ENCODE assay signal across 8 mouse cellular contexts in genomic region chr14:56864641-56865040, GRCm38 (mm10). TPM values are rescaled to one million over a fixed set of nuclear protein-coding genes. Genes with fewer than 3 reads are reported as not detected.
A peak's percentile ranks its signal among the peaks of the same experiment; 100 is the strongest.
DNase-seq lines count a peak whose midpoint lies in the region; ATAC-seq and TF ChIP-seq lines count a peak whose summit lies in the region.

No protein-coding gene starts in this region.

- ATAC-seq in heart, postnatal 0 days (ENCODE audit: insufficient read depth, low read depth), result no peak
- no peak for ATAC-seq in embryonic facial prominence, embryonic 14.5 days (ENCODE audit: low read depth)
- ATAC-seq in intestine, postnatal 0 days, result no peak

- H3K27ac ChIP-seq in heart, postnatal 0 days (ENCODE audit: low read depth), result no peak overlapping the region
- H3K27ac ChIP-seq in embryonic facial prominence, embryonic 14.5 days (replicated peaks; ENCODE audit: low read depth, low read length), result no peak overlapping the region
- H3K27ac ChIP-seq in intestine, postnatal 0 days (ENCODE audit: low read depth, low read length), result no peak overlapping the region

- no peak for TF ChIP-seq CTCF in heart, postnatal 0 days (IDR thresholded peaks at IDR 0.05; ENCODE audit: low read depth)
- no peak for TF ChIP-seq CTCF in intestine, postnatal 0 days (IDR thresholded peaks at IDR 0.05; ENCODE audit: low read depth)

- H3K36me3 ChIP-seq in heart, postnatal 0 days (replicated peaks; ENCODE audit: control insufficient read depth, insufficient read depth, low read length), result no peaks in the 10 kb centered on the region
- H3K36me3 ChIP-seq in embryonic facial prominence, embryonic 14.5 days (ENCODE audit: control insufficient read depth, insufficient read depth, low read length), result no peaks in the 10 kb centered on the region
- no peaks in the 10 kb centered on the region for H3K36me3 ChIP-seq in intestine, postnatal 0 days (ENCODE audit: control insufficient read depth, insufficient read depth)

- H3K27me3 ChIP-seq in heart, postnatal 0 days (ENCODE audit: control insufficient read depth, insufficient read depth, low read length), result peaks cover 15% of the 10 kb centered on the region; the same call in 1 of the 2 replicates
- peaks cover 27% of the 10 kb centered on the region for H3K27me3 ChIP-seq in embryonic facial prominence, embryonic 14.5 days (replicated peaks; ENCODE audit: control insufficient read depth, insufficient read depth, low read length)
- H3K27me3 ChIP-seq in intestine, postnatal 0 days (replicated peaks; ENCODE audit: control insufficient read depth, insufficient read depth, low read length), result peaks cover 18% of the 10 kb centered on the region; the same call in 1 of the 2 replicates

- H3K9ac ChIP-seq in heart, postnatal 0 days (replicated peaks; ENCODE audit: low read depth, low read length), result no peak overlapping the region
- H3K9ac ChIP-seq in embryonic facial prominence, embryonic 14.5 days (ENCODE audit: low read depth, low read length), result peak overlapping the region; percentile 59
- no peak overlapping the region for H3K9ac ChIP-seq in intestine, postnatal 0 days (ENCODE audit: low read depth, low read length)

- H3K9me3 ChIP-seq in heart, postnatal 0 days (replicated peaks; ENCODE audit: control insufficient read depth, low read length), result no peaks in the 10 kb centered on the region
- no peaks in the 10 kb centered on the region for H3K9me3 ChIP-seq in embryonic facial prominence, embryonic 14.5 days (ENCODE audit: control insufficient read depth, low read length)
- H3K9me3 ChIP-seq in intestine, postnatal 0 days (ENCODE audit: control insufficient read depth), result no peaks in the 10 kb centered on the region

- H3K4me1 ChIP-seq in heart, postnatal 0 days (ENCODE audit: control insufficient read depth, insufficient read depth), result no peaks in the 10 kb centered on the region
- H3K4me1 ChIP-seq in embryonic facial prominence, embryonic 14.5 days (ENCODE audit: control insufficient read depth, insufficient read depth, low read length), result no peaks in the 10 kb centered on the region
- no peaks in the 10 kb centered on the region for H3K4me1 ChIP-seq in intestine, postnatal 0 days (replicated peaks; ENCODE audit: control insufficient read depth, insufficient read depth, low read length)

- peak overlapping the region; percentile 48 for H3K4me3 ChIP-seq in heart, postnatal 0 days (ENCODE audit: low read depth, low read length)
- peak overlapping the region; percentile 46 for H3K4me3 ChIP-seq in embryonic facial prominence, embryonic 14.5 days (ENCODE audit: low read depth, low read length)
- H3K4me3 ChIP-seq in intestine, postnatal 0 days (ENCODE audit: low read depth, low read length), result peak overlapping the region; percentile 38

- no peak for DNase-seq in heart, postnatal 0 days (ENCODE audit: low spot score)
- no peak for DNase-seq in heart, postnatal 36 days
- DNase-seq in embryonic facial prominence, embryonic 14.5 days (ENCODE audit: low spot score), result no peak
- DNase-seq in neural tube, embryonic 10.5 days (ENCODE audit: extremely low spot score, low spot score), result peak; percentile 26
- DNase-seq in thymus, postnatal 0 days (ENCODE audit: low spot score), result no peak
- no peak for DNase-seq in gastrocnemius, adult 18-20 months (ENCODE audit: low spot score)
- DNase-seq in layer of hippocampus, postnatal 14 days (ENCODE audit: low spot score in 2 of 2), result no peak

- WGBS in heart, postnatal 0 days, result 17% methylated on average over 13 of the region's 13 CpGs
- WGBS in embryonic facial prominence, embryonic 14.5 days, result 3% methylated on average over 13 of the region's 13 CpGs
- WGBS in intestine, postnatal 0 days, result 15% methylated on average over 13 of the region's 13 CpGs

- intact Hi-C loops in heart, postnatal 36 days (cut with DNase I), result no loop called here

- peak overlapping the region; percentile 65 for H3K4me2 ChIP-seq in heart, postnatal 0 days (ENCODE audit: low read depth, low read length)
- peak overlapping the region; percentile 64 for H3K4me2 ChIP-seq in embryonic facial prominence, embryonic 14.5 days (ENCODE audit: low read depth, low read length)
- peak overlapping the region; percentile 61 for H3K4me2 ChIP-seq in intestine, postnatal 0 days (replicated peaks; ENCODE audit: low read depth)

- no peak for TF ChIP-seq EP300 in heart, postnatal 0 days (IDR thresholded peaks at IDR 0.05; ENCODE audit: low read depth)

RNA-seq across cellular contexts. Expression of gene Zmym2, which starts 21.8 kb away (rescaled TPM):
- total RNA-seq in heart, postnatal 0 days (2014; rRNA removed; ENCODE audit: low replicate concordance), result 18.4 and 20.8 TPM in 2 replicates
- polyA plus RNA-seq in heart, postnatal 0 days (2015; fragmentation: Nextera tagmentation; extraction: Ambion mirVana), result 16.3 and 18.1 TPM in 2 replicates
- total RNA-seq in heart, postnatal 36 days (2021), result 10 to 100 TPM; 33.3 to 42.0 TPM
- 36.6 and 45.1 TPM in 2 replicates for polyA plus RNA-seq in embryonic facial prominence, embryonic 14.5 days (2014; fragmentation: Nextera tagmentation; extraction: Ambion mirVana)
- polyA plus RNA-seq in intestine, postnatal 0 days (2015; fragmentation: Nextera tagmentation; extraction: Ambion mirVana), result 7.8 and 10.1 TPM in 2 replicates
- 26.7 and 28.4 TPM in 2 replicates for polyA plus RNA-seq in thymus, postnatal 0 days (2015; fragmentation: Nextera tagmentation; extraction: Ambion mirVana)
- 10 to 100 TPM; 35.2 to 37.1 TPM for total RNA-seq in gastrocnemius, adult 18-20 months (2021)
- total RNA-seq in layer of hippocampus, postnatal 14 days (2021), result 10 to 100 TPM; 88.0 to 91.7 TPM

RNA-seq across cellular contexts. Expression of gene Zmym5, which starts 53.1 kb away (rescaled TPM):
- 6.1 and 8.5 TPM in 2 replicates for total RNA-seq in heart, postnatal 0 days (2014; rRNA removed; ENCODE audit: low replicate concordance)
- 17.3 and 18.2 TPM in 2 replicates for polyA plus RNA-seq in heart, postnatal 0 days (2015; fragmentation: Nextera tagmentation; extraction: Ambion mirVana)
- 10 to 100 TPM; 23.9 to 26.5 TPM for total RNA-seq in heart, postnatal 36 days (2021)
- 19.8 TPM in 2 replicates for polyA plus RNA-seq in embryonic facial prominence, embryonic 14.5 days (2014; fragmentation: Nextera tagmentation; extraction: Ambion mirVana)
- polyA plus RNA-seq in intestine, postnatal 0 days (2015; fragmentation: Nextera tagmentation; extraction: Ambion mirVana), result 14.7 and 15.3 TPM in 2 replicates
- polyA plus RNA-seq in thymus, postnatal 0 days (2015; fragmentation: Nextera tagmentation; extraction: Ambion mirVana), result 16.4 and 19.6 TPM in 2 replicates
- 10 to 100 TPM; 17.8 to 18.8 TPM for total RNA-seq in gastrocnemius, adult 18-20 months (2021)
- 10 to 100 TPM; 28.8 to 30.1 TPM for total RNA-seq in layer of hippocampus, postnatal 14 days (2021)
